Mouse (Mus musculus) kidney, embryonic 14.5 days (tissue): ENCODE data around the gene Sqor. TPM values are rescaled to one million over a fixed set of nuclear protein-coding genes. Genes with fewer than 3 reads are reported as not detected.

Experiments
- polyA plus RNA-seq: library from polyadenylated mRNA; unstranded; fragments of >200 nt; fragmentation: Nextera tagmentation; extraction: Ambion mirVana; gene quantifications from 2 replicates; pipeline ENCODE4 v1.2.1, GENCODE M21; 2014

Gene Sqor
- polyA plus RNA-seq, 1 experiment from 2014 or later, result 11.8 TPM

Other genes starting within 250 kb of the Sqor start
- 10.0 and 14.5 TPM in 2 replicates for gene Gatm, start 153.9 kb upstream of the Sqor start, polyA plus RNA-seq
- gene AA467197, start 128.3 kb upstream of the Sqor start, polyA plus RNA-seq, result not detected in 2 replicates
- gene Slc30a4, start 62.6 kb upstream of the Sqor start, polyA plus RNA-seq, result 4.8 and 12.7 TPM in 2 replicates
- gene Bloc1s6, start 26.7 kb upstream of the Sqor start, polyA plus RNA-seq, result 35.4 and 51.3 TPM in 2 replicates